In genomic region chr14:30459891-30460523, GRCm38 (mm10) we compare ENCODE assay signal across 8 mouse cellular contexts. TPM values are rescaled to one million over a fixed set of nuclear protein-coding genes. Genes with fewer than 3 reads are reported as not detected.
DNase-seq lines count a peak whose midpoint lies in the region; ATAC-seq and TF ChIP-seq lines count a peak whose summit lies in the region.

No protein-coding gene starts in this region.

- peak; percentile 94 for TF ChIP-seq CTCF in bone marrow, adult 2 months (IDR thresholded peaks at IDR 0.05; ENCODE audit: control insufficient read depth, insufficient read depth, low read length)

- DNase-seq in embryonic facial prominence, embryonic 14.5 days (ENCODE audit: low spot score) = peak; percentile 86
- DNase-seq in kidney, postnatal 14 days = peak; percentile 84
- DNase-seq in testis, postnatal 14 days (ENCODE audit: low spot score) = peak; percentile 77

- no peak overlapping the region for H3K4me3 ChIP-seq in bone marrow, adult 2 months (replicated peaks; ENCODE audit: control insufficient read depth, low read depth, low read length)
- no peak overlapping the region for H3K4me3 ChIP-seq in embryonic facial prominence, embryonic 14.5 days (ENCODE audit: low read depth, low read length)
- H3K4me3 ChIP-seq in heart, embryonic 11.5 days (ENCODE audit: low read depth, low read length) = no peak overlapping the region
- no peak overlapping the region for H3K4me3 ChIP-seq in liver, embryonic 12.5 days
- no peak overlapping the region for H3K4me3 ChIP-seq in neural tube, embryonic 13.5 days

- no peaks in the 10 kb centered on the region for H3K9me3 ChIP-seq in embryonic facial prominence, embryonic 14.5 days (ENCODE audit: control insufficient read depth, low read length)
- H3K9me3 ChIP-seq in heart, embryonic 11.5 days (replicated peaks; ENCODE audit: control insufficient read depth, low read length) = no peaks in the 10 kb centered on the region
- H3K9me3 ChIP-seq in liver, embryonic 12.5 days (replicated peaks) = no peaks in the 10 kb centered on the region
- H3K9me3 ChIP-seq in neural tube, embryonic 13.5 days = no peaks in the 10 kb centered on the region

- no peak overlapping the region for H3K27ac ChIP-seq in bone marrow, adult 2 months (ENCODE audit: control insufficient read depth, insufficient read depth, low read depth, low read length, poor library complexity)
- no peak overlapping the region for H3K27ac ChIP-seq in embryonic facial prominence, embryonic 14.5 days (replicated peaks; ENCODE audit: low read depth, low read length)
- no peak overlapping the region for H3K27ac ChIP-seq in heart, embryonic 11.5 days (ENCODE audit: low read depth, low read length)
- H3K27ac ChIP-seq in liver, embryonic 12.5 days = no peak overlapping the region
- H3K27ac ChIP-seq in neural tube, embryonic 13.5 days (replicated peaks) = no peak overlapping the region

- H3K9ac ChIP-seq in embryonic facial prominence, embryonic 14.5 days (ENCODE audit: low read depth, low read length) = no peak overlapping the region
- no peak overlapping the region for H3K9ac ChIP-seq in heart, embryonic 11.5 days (ENCODE audit: low read depth, low read length)
- no peak overlapping the region for H3K9ac ChIP-seq in liver, embryonic 12.5 days
- H3K9ac ChIP-seq in neural tube, embryonic 13.5 days = no peak overlapping the region

- no peaks in the 10 kb centered on the region for H3K36me3 ChIP-seq in embryonic facial prominence, embryonic 14.5 days (ENCODE audit: control insufficient read depth, insufficient read depth, low read length)
- no peaks in the 10 kb centered on the region for H3K36me3 ChIP-seq in heart, embryonic 11.5 days (ENCODE audit: control insufficient read depth, insufficient read depth, low read length)
- no peaks in the 10 kb centered on the region for H3K36me3 ChIP-seq in liver, embryonic 12.5 days
- no peaks in the 10 kb centered on the region for H3K36me3 ChIP-seq in neural tube, embryonic 13.5 days

- peak; percentile 91 for ATAC-seq in CD4-positive, CD25-positive, alpha-beta regulatory T cell, adult 4 months
- ATAC-seq in embryonic facial prominence, embryonic 14.5 days (ENCODE audit: low read depth) = peak; percentile 73; the same call in 1 of the 2 replicates
- ATAC-seq in heart, embryonic 11.5 days (replicated peaks; ENCODE audit: insufficient number of reproducible peaks, low FRiP score, low TSS enrichment) = no peak
- ATAC-seq in liver, embryonic 12.5 days = no peak
- peak; percentile 40; the same call in 1 of the 2 replicates for ATAC-seq in neural tube, embryonic 13.5 days (ENCODE audit: low read depth)

- TF ChIP-seq POLR2A in bone marrow, adult 2 months (IDR thresholded peaks at IDR 0.05; ENCODE audit: borderline replicate concordance, control insufficient read depth, low read depth, low read length) = no peak

- 7% methylated on average over 14 of the region's 14 CpGs for WGBS in bone marrow, adult 2 months
- 5% methylated on average over 14 of the region's 14 CpGs for WGBS in embryonic facial prominence, embryonic 14.5 days
- 6% methylated on average over 14 of the region's 14 CpGs for WGBS in heart, embryonic 11.5 days (ENCODE audit: insufficient replicate concordance)
- WGBS in liver, embryonic 12.5 days (ENCODE audit: insufficient replicate concordance) = 6% methylated on average over 14 of the region's 14 CpGs
- 3% methylated on average over 14 of the region's 14 CpGs for WGBS in neural tube, embryonic 13.5 days

- peak overlapping the region; percentile 20 for H3K4me2 ChIP-seq in embryonic facial prominence, embryonic 14.5 days (ENCODE audit: low read depth, low read length)
- peak overlapping the region; percentile 23; the same call in 1 of the 2 replicates for H3K4me2 ChIP-seq in heart, embryonic 11.5 days
- H3K4me2 ChIP-seq in liver, embryonic 12.5 days = peak overlapping the region; percentile 19; the same call in 1 of the 2 replicates
- no peak overlapping the region for H3K4me2 ChIP-seq in neural tube, embryonic 13.5 days

- 0 out of 2 replicates have a peak, but pooled peaks cover 4% of the 10 kb centered on the region for H3K27me3 ChIP-seq in embryonic facial prominence, embryonic 14.5 days (replicated peaks; ENCODE audit: control insufficient read depth, insufficient read depth, low read length)
- H3K27me3 ChIP-seq in heart, embryonic 11.5 days (ENCODE audit: control insufficient read depth, insufficient read depth, low read length) = no peaks in the 10 kb centered on the region
- peaks cover 7% of the 10 kb centered on the region; the same call in 1 of the 2 replicates for H3K27me3 ChIP-seq in liver, embryonic 12.5 days (replicated peaks)
- peaks cover 17% of the 10 kb centered on the region for H3K27me3 ChIP-seq in neural tube, embryonic 13.5 days

- peaks cover 7% of the 10 kb centered on the region for H3K4me1 ChIP-seq in bone marrow, adult 2 months (ENCODE audit: control insufficient read depth, insufficient read depth, low read length)
- 0 out of 2 replicates have a peak, but pooled peaks cover 3% of the 10 kb centered on the region for H3K4me1 ChIP-seq in embryonic facial prominence, embryonic 14.5 days (ENCODE audit: control insufficient read depth, insufficient read depth, low read length)
- peaks cover 10% of the 10 kb centered on the region; the same call in 1 of the 2 replicates for H3K4me1 ChIP-seq in heart, embryonic 11.5 days (ENCODE audit: control insufficient read depth, insufficient read depth, low read length)
- H3K4me1 ChIP-seq in liver, embryonic 12.5 days = no peaks in the 10 kb centered on the region
- peaks cover 5% of the 10 kb centered on the region for H3K4me1 ChIP-seq in neural tube, embryonic 13.5 days (replicated peaks)

RNA-seq across cellular contexts. Expression of gene Dcp1a, which starts 19.3 kb away (rescaled TPM):
- 10 to 100 TPM; 28.1 to 63.9 TPM for polyA plus RNA-seq in CD4-positive, CD25-positive, alpha-beta regulatory T cell, adult 4 months (2017; shearing (Covaris generic))
- 5.5 and 16.6 TPM in 2 replicates for polyA plus RNA-seq in bone marrow, adult 2 months (2011; ENCODE audit: insufficient read depth, insufficient read length, low replicate concordance, missing spikeins)
- polyA plus RNA-seq in embryonic facial prominence, embryonic 14.5 days (2014; fragmentation: Nextera tagmentation; extraction: Ambion mirVana) = 21.2 and 23.3 TPM in 2 replicates
- 21.2 and 21.5 TPM in 2 replicates for polyA plus RNA-seq in heart, embryonic 11.5 days (2014; fragmentation: Nextera tagmentation; extraction: Ambion mirVana)
- 15.2 TPM in 2 replicates for polyA plus RNA-seq in liver, embryonic 12.5 days (2016; fragmentation: Nextera tagmentation; extraction: Ambion mirVana)
- 19.0 and 20.0 TPM in 2 replicates for polyA plus RNA-seq in neural tube, embryonic 13.5 days (2015; fragmentation: Nextera tagmentation; extraction: Ambion mirVana)

RNA-seq across cellular contexts. Expression of gene Cacna1d, which starts 31.2 kb away (rescaled TPM):
- polyA plus RNA-seq in CD4-positive, CD25-positive, alpha-beta regulatory T cell, adult 4 months (2017; shearing (Covaris generic)) = 1 to 10 TPM; 2.2 to 2.7 TPM
- 0.43 and 1.7 TPM in 2 replicates for polyA plus RNA-seq in bone marrow, adult 2 months (2011; ENCODE audit: insufficient read depth, insufficient read length, low replicate concordance, missing spikeins)
- polyA plus RNA-seq in embryonic facial prominence, embryonic 14.5 days (2014; fragmentation: Nextera tagmentation; extraction: Ambion mirVana) = 3.5 and 3.8 TPM in 2 replicates
- polyA plus RNA-seq in heart, embryonic 11.5 days (2014; fragmentation: Nextera tagmentation; extraction: Ambion mirVana) = 9.7 and 17.5 TPM in 2 replicates
- 0.37 and 0.46 TPM in 2 replicates for polyA plus RNA-seq in liver, embryonic 12.5 days (2016; fragmentation: Nextera tagmentation; extraction: Ambion mirVana)
- polyA plus RNA-seq in neural tube, embryonic 13.5 days (2015; fragmentation: Nextera tagmentation; extraction: Ambion mirVana) = 7.0 and 7.4 TPM in 2 replicates

Comparison
In these comparisons a context has a peak if more than half of its experiments do, and no peak if none do; other contexts are left out.
1. ATAC-seq: peak in CD4-positive, CD25-positive, alpha-beta regulatory T cell, adult 4 months (single experiment), embryonic facial prominence, embryonic 14.5 days (single experiment) and neural tube, embryonic 13.5 days (single experiment); none in heart, embryonic 11.5 days (single experiment) and liver, embryonic 12.5 days (single experiment).
2. Peak in every context shown above with its lines, with median percentiles within 50 percentile points of each other: DNase-seq.